Mouse (Mus musculus) cerebellum, adult 18-20 months (tissue): Measurements from ENCODE around the gene Ndufs8.
"Not testable (repeated sequence)": the region's sequence is repeated elsewhere in the genome, so short reads cannot be mapped to it uniquely, and the experiment has no call there.

Experiments
- DNase-seq, 2 experiments: peaks; one replicate each; pipeline ENCODE4 v3.0.0; 2021

Gene Ndufs8

GRCm38 (mm10) chr19:3912337-3913204 is at the start of gene Ndufs8:
TSS of gene Ndufs8 (minus strand) at chr19:3912774.
- DNase-seq = peak; percentile 89 to 96

- DNase-seq = not testable (repeated sequence)
Observed at GRCm38 (mm10) chr19:3961805-3962204, 49.2 kb upstream of the Ndufs8 start.

GRCm38 (mm10) chr19:3960211-3960610 is 47.6 kb upstream of the Ndufs8 start:
- DNase-seq = no peak

GRCm38 (mm10) chr19:3959030-3959429 is 46.5 kb upstream of the Ndufs8 start:
- DNase-seq = no peak

- DNase-seq = no peak
Observed at GRCm38 (mm10) chr19:3958470-3958869, 45.9 kb upstream of the Ndufs8 start, which contains the start of gene Aldh3b3. TSS of gene Aldh3b3 (plus strand) at chr19:3958645.

- not testable (repeated sequence) for DNase-seq
Observed at GRCm38 (mm10) chr19:3957296-3958036, 44.9 kb upstream of the Ndufs8 start.

- no peak for DNase-seq
Observed at GRCm38 (mm10) chr19:3955804-3956203, 43.2 kb upstream of the Ndufs8 start.

GRCm38 (mm10) chr19:3955033-3955432 is 42.5 kb upstream of the Ndufs8 start:
- no peak for DNase-seq

GRCm38 (mm10) chr19:3952099-3952498 is 39.5 kb upstream of the Ndufs8 start:
- DNase-seq = no peak

GRCm38 (mm10) chr19:3951461-3951860 is 38.9 kb upstream of the Ndufs8 start:
- DNase-seq = no peak

GRCm38 (mm10) chr19:3950331-3950730 is 37.8 kb upstream of the Ndufs8 start:
- DNase-seq = no peak

GRCm38 (mm10) chr19:3948546-3948945 is 36.0 kb upstream of the Ndufs8 start:
- no peak for DNase-seq

- DNase-seq = no peak
Observed at GRCm38 (mm10) chr19:3947813-3948212, 35.2 kb upstream of the Ndufs8 start.

- DNase-seq = peak; percentile 72 to 74
Observed at GRCm38 (mm10) chr19:3946715-3947114, 34.1 kb upstream of the Ndufs8 start.

- DNase-seq = no peak
Observed at GRCm38 (mm10) chr19:3945872-3946564, 33.4 kb upstream of the Ndufs8 start.

- no peak for DNase-seq
Observed at GRCm38 (mm10) chr19:3942986-3943735, 30.6 kb upstream of the Ndufs8 start.

GRCm38 (mm10) chr19:3942315-3942714 is 29.7 kb upstream of the Ndufs8 start:
- DNase-seq = no peak

GRCm38 (mm10) chr19:3935896-3936850 is 23.6 kb upstream of the Ndufs8 start:
- DNase-seq = peak; percentile 55 to 56

GRCm38 (mm10) chr19:3935032-3935895 is 22.7 kb upstream of the Ndufs8 start, which contains the start of gene Unc93b1:
TSS of gene Unc93b1 (plus strand) at chr19:3935186.
- DNase-seq = peak in 1 of 2 experiments; percentile 20

- DNase-seq = no peak
Observed at GRCm38 (mm10) chr19:3931716-3932115, 19.1 kb upstream of the Ndufs8 start.
